Mouse (Mus musculus): Measurements from ENCODE around the gene Rrm2.

DNA sequence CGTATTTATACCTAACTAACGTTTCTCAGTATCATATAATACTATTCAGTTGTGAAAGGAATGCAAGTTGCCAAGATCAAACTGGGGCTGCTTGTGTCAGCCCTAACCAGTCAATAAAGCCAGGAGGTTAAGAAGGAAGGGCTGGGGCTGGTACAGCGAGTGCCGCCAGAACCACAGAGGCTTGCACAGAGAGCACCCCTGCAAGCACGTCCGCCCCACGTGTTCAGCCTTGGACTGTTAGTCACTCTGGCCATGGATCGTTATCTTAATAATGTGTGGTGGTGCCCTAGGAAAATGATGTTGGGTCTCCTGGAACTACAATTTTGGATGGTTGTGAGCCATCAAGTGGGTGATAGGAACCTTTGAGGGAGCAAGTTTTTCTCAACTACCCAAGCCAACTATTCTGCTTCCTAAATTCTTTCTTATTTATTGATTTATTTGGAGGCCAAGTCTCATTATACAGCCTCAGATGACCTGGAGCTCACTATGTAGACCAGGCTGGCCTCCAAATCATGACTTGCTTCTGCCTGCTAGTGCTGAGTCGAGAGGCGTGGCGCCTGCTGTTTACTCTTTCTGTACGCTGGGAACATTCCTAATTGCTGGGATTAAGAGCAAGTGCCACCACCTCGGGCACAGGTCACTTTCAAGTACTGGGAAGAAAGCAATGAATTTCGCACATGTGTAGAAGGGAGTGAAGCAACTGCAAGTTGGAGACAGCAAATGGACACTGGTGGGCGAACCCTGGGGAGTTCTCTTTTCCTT, 2.4 kb upstream of the Rrm2 start:
- TF ChIP-seq CTCF (conservative IDR thresholded peaks at IDR 0.05; ENCODE audit: low read length) (no peak), NANOG (IDR thresholded peaks at IDR 0.05; ENCODE audit: borderline replicate concordance, low read length) (no peak), POU5F1 (IDR thresholded peaks at IDR 0.05; ENCODE audit: borderline replicate concordance, low read length) (no peak)
